Mouse (Mus musculus) heart, embryonic 16.5 days (tissue): ENCODE measurements around the gene Coro6. TPM values are rescaled to one million over a fixed set of nuclear protein-coding genes. Genes with fewer than 3 reads are reported as not detected.

Experiments used
- ATAC-seq: fragments of 200-750 bp; cut with Nextera tagmentation; replicated peaks from 2 replicates; pipeline ENCODE4 v1.8.0; 2017; ENCODE audit warnings: moderate number of reproducible peaks; ENCODE audit not compliant: insufficient read depth, low FRiP score; ENCODE audit errors: extremely low read depth
- H3K27ac ChIP-seq: fragments of 300-500 bp; sonication (generic); 2 replicates; pipeline ENCODE4 v1.5.1; 2014; ENCODE audit warnings: mild to moderate bottlenecking, low read length, control low read depth, moderate library complexity
- H3K27me3 ChIP-seq: fragments of 300-500 bp; sonication (generic); 2 replicates; pipeline ENCODE4 v1.6.1; 2014; ENCODE audit warnings: low read length, mixed read lengths; ENCODE audit not compliant: control insufficient read depth, insufficient read depth
- H3K36me3 ChIP-seq: fragments of 300-500 bp; sonication (generic); 2 replicates; pipeline ENCODE4 v1.6.1; 2014; ENCODE audit not compliant: control insufficient read depth, insufficient read depth
- H3K4me1 ChIP-seq: fragments of 300-500 bp; sonication (generic); 2 replicates; pipeline ENCODE4 v1.6.1; 2014; ENCODE audit warnings: low read length, mixed read lengths; ENCODE audit not compliant: control insufficient read depth, insufficient read depth
- H3K4me2 ChIP-seq: fragments of 300-500 bp; sonication (generic); 2 replicates; pipeline ENCODE4 v1.6.1; 2014; ENCODE audit warnings: low read depth, mild to moderate bottlenecking, control low read depth, low read length
- H3K4me3 ChIP-seq: fragments of 300-500 bp; sonication (generic); 2 replicates; pipeline ENCODE4 v1.5.1; 2014; ENCODE audit warnings: mild to moderate bottlenecking, control low read depth, low read length
- H3K9ac ChIP-seq: fragments of 300-500 bp; sonication (generic); 2 replicates; pipeline ENCODE4 v1.6.1; 2014; ENCODE audit warnings: low read length, control low read depth
- H3K9me3 ChIP-seq: fragments of 300-500 bp; sonication (generic); replicated peaks from 2 replicates; pipeline ENCODE4 v1.6.1; 2016; ENCODE audit warnings: low read length; ENCODE audit not compliant: control insufficient read depth
- WGBS: fragments of 180-500 bp; shearing (Covaris S2); extraction: QIAGEN DNeasy Blood & Tissue Kit; methylation state at CpG from one replicate; pipeline ENCODE4 v1.1.7; 2014; 5-methylcytosine and 5-hydroxymethylcytosine counted together
- polyA plus RNA-seq: library from polyadenylated mRNA; unstranded; fragments of >200 nt; fragmentation: Nextera tagmentation; extraction: Ambion mirVana; gene quantifications from 2 replicates; pipeline ENCODE4 v1.2.1, GENCODE M21; 2015

The Coro6 gene
- polyA plus RNA-seq, 1 experiment from 2014 or later = 47.4 TPM

- H3K9ac ChIP-seq = no peak overlapping the region
- no peak for ATAC-seq
- no peaks in the 10 kb centered on the region; the same call in 1 of the 2 replicates for H3K27me3 ChIP-seq
- H3K9me3 ChIP-seq = no peaks in the 10 kb centered on the region
- peaks cover 32% of the 10 kb centered on the region for H3K4me1 ChIP-seq
- H3K4me2 ChIP-seq = no peak overlapping the region
- WGBS = 85% methylated on average over 9 of the region's 9 CpGs
- H3K27ac ChIP-seq = no peak overlapping the region
- peaks cover 13% of the 10 kb centered on the region for H3K36me3 ChIP-seq
- no peak overlapping the region for H3K4me3 ChIP-seq
These were observed 6.2 kb downstream of the Coro6 start for GRCm38 (mm10) chr11:77468397-77468796.

GRCm38 (mm10) chr11:77471407-77471806, 9.2 kb downstream of the Coro6 start:
- WGBS = 77% methylated on average over 27 of the region's 29 CpGs

GRCm38 (mm10) chr11:77472775-77473174, 10.6 kb downstream of the Coro6 start:
- 0 out of 2 replicates have a peak, but pooled peaks cover under 1% of the 10 kb centered on the region for H3K4me1 ChIP-seq
- H3K36me3 ChIP-seq = peaks cover 13% of the 10 kb centered on the region
- H3K4me2 ChIP-seq = no peak overlapping the region
- H3K27ac ChIP-seq = no peak overlapping the region
- no peaks in the 10 kb centered on the region for H3K27me3 ChIP-seq
- no peaks in the 10 kb centered on the region for H3K9me3 ChIP-seq
- 85% methylated on average over 16 of the region's 16 CpGs for WGBS
- no peak for ATAC-seq
- H3K4me3 ChIP-seq = no peak overlapping the region
- no peak overlapping the region for H3K9ac ChIP-seq

More at GRCm38 (mm10) chr11:77471407-77471806, 9.2 kb downstream of the Coro6 start:
- no peak for ATAC-seq
- Histone ChIP-seq H3K9ac (no peak overlapping the region), H3K27ac (no peak overlapping the region), H3K4me2 (no peak overlapping the region), H3K36me3 (peaks cover 13% of the 10 kb centered on the region), H3K27me3 (no peaks in the 10 kb centered on the region), H3K9me3 (no peaks in the 10 kb centered on the region), H3K4me3 (no peak overlapping the region), H3K4me1 (0 out of 2 replicates have a peak, but pooled peaks cover 4% of the 10 kb centered on the region)

- Histone ChIP-seq H3K4me2 (no peak overlapping the region), H3K4me3 (no peak overlapping the region), H3K9ac (no peak overlapping the region), H3K27me3 (no peaks in the 10 kb centered on the region), H3K9me3 (no peaks in the 10 kb centered on the region), H3K4me1 (no peaks in the 10 kb centered on the region), H3K36me3 (peaks cover 10% of the 10 kb centered on the region), H3K27ac (no peak overlapping the region)
- no peak for ATAC-seq
- 93% methylated on average over 14 of the region's 14 CpGs for WGBS
These were observed 14.0 kb downstream of the Coro6 start for GRCm38 (mm10) chr11:77476216-77476615.

GRCm38 (mm10) chr11:77476895-77477294, 14.7 kb downstream of the Coro6 start:
- no peaks in the 10 kb centered on the region for H3K4me1 ChIP-seq
- H3K9ac ChIP-seq = no peak overlapping the region
- WGBS = 84% methylated on average over 6 of the region's 6 CpGs

GRCm38 (mm10) chr11:77483043-77483442, 20.8 kb downstream of the Coro6 start:
- H3K4me1 ChIP-seq = peaks cover 15% of the 10 kb centered on the region
- H3K27ac ChIP-seq = no peak overlapping the region
- H3K4me2 ChIP-seq = no peak overlapping the region
- 62% methylated on average over 3 of the region's 3 CpGs for WGBS
- H3K9me3 ChIP-seq = no peaks in the 10 kb centered on the region
- H3K9ac ChIP-seq = no peak overlapping the region
- no peak overlapping the region for H3K4me3 ChIP-seq
- no peak for ATAC-seq
- H3K27me3 ChIP-seq = no peaks in the 10 kb centered on the region
- no peaks in the 10 kb centered on the region for H3K36me3 ChIP-seq

More at GRCm38 (mm10) chr11:77476895-77477294, 14.7 kb downstream of the Coro6 start:
- Histone ChIP-seq H3K27me3 (no peaks in the 10 kb centered on the region), H3K4me3 (no peak overlapping the region), H3K9me3 (no peaks in the 10 kb centered on the region), H3K27ac (no peak overlapping the region), H3K4me2 (no peak overlapping the region), H3K36me3 (peaks cover 4% of the 10 kb centered on the region)
- no peak for ATAC-seq

- Histone ChIP-seq H3K27ac (no peak overlapping the region), H3K36me3 (no peaks in the 10 kb centered on the region), H3K27me3 (no peaks in the 10 kb centered on the region), H3K9me3 (no peaks in the 10 kb centered on the region), H3K4me1 (peaks cover 21% of the 10 kb centered on the region), H3K4me2 (no peak overlapping the region), H3K4me3 (no peak overlapping the region), H3K9ac (no peak overlapping the region)
- no peak for ATAC-seq
- 35% methylated on average over 11 of the region's 11 CpGs for WGBS
These were observed 21.5 kb downstream of the Coro6 start for GRCm38 (mm10) chr11:77483510-77484255.

- H3K27ac ChIP-seq = no peak overlapping the region
- 77% methylated on average over 6 of the region's 6 CpGs for WGBS
- ATAC-seq = no peak
- peaks cover 29% of the 10 kb centered on the region for H3K4me1 ChIP-seq
- no peaks in the 10 kb centered on the region for H3K9me3 ChIP-seq
- H3K9ac ChIP-seq = no peak overlapping the region
- H3K4me3 ChIP-seq = no peak overlapping the region
- H3K36me3 ChIP-seq = no peaks in the 10 kb centered on the region
- no peak overlapping the region for H3K4me2 ChIP-seq
- H3K27me3 ChIP-seq = no peaks in the 10 kb centered on the region
These were observed 23.0 kb downstream of the Coro6 start for GRCm38 (mm10) chr11:77485229-77485628.

- Histone ChIP-seq H3K36me3 (no peaks in the 10 kb centered on the region), H3K27me3 (no peaks in the 10 kb centered on the region), H3K4me2 (0 out of 2 replicates have a peak overlapping the region, but pooled peaks have one; percentile 3), H3K27ac (no peak overlapping the region), H3K9ac (no peak overlapping the region), H3K4me3 (no peak overlapping the region), H3K4me1 (peaks cover 40% of the 10 kb centered on the region), H3K9me3 (no peaks in the 10 kb centered on the region)
- no peak for ATAC-seq
- WGBS = 55% methylated on average over 5 of the region's 5 CpGs
These were observed 24.6 kb downstream of the Coro6 start for GRCm38 (mm10) chr11:77486798-77487197.
